Mouse (Mus musculus): ENCODE data around the gene Zfp592.

Gene Zfp592

DNA sequence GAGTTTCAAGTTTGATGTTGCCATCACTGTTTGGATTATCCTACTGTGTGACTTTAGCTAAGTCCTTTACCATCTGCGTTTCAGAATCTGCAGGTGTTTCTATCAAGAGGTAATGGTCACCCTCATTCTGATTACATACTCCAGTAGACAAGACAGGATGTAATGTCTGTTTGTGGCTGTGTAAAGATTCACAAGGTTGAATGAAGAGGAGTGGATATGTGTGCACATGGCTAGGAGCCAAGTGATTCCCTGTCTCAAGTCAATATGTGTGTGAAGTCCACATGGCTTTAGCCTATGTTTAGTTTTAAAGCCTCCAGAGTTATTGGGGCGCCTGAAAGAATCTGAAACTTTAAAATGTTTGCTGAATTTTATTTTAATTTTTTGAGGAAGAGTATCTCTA, 6.1 kb downstream of the Zfp592 start:
- Histone ChIP-seq H3K4me3 (replicated peaks; ENCODE audit: low read length) (no peak overlapping the region), H3K4me1 (replicated peaks; ENCODE audit: low read depth, low read length) (peaks cover 25% of the 10 kb centered on the region), H3K27me3 (ENCODE audit: insufficient read depth, low read length) (no peaks in the 10 kb centered on the region), H3K9me3 (ENCODE audit: low read length) (no peaks in the 10 kb centered on the region), H3K36me3 (ENCODE audit: insufficient read depth, low read length) (no peaks in the 10 kb centered on the region)
- TF ChIP-seq CTCF (conservative IDR thresholded peaks at IDR 0.05; ENCODE audit: low read length) (no peak), POU5F1 (IDR thresholded peaks at IDR 0.05; ENCODE audit: borderline replicate concordance, low read length) (no peak), NANOG (IDR thresholded peaks at IDR 0.05; ENCODE audit: borderline replicate concordance, low read length) (no peak)

GRCm38 (mm10) chr7:81001844-81002243, 8.4 kb downstream of the Zfp592 start:
- no peaks in the 10 kb centered on the region for H3K27me3 ChIP-seq (ENCODE audit: insufficient read depth, low read length)
- no peaks in the 10 kb centered on the region for H3K9me3 ChIP-seq (ENCODE audit: low read length)
- H3K4me1 ChIP-seq (replicated peaks; ENCODE audit: low read depth, low read length), result peaks cover 14% of the 10 kb centered on the region
- H3K4me3 ChIP-seq (replicated peaks; ENCODE audit: low read length), result no peak overlapping the region
- no peaks in the 10 kb centered on the region for H3K36me3 ChIP-seq (ENCODE audit: insufficient read depth, low read length)
- TF ChIP-seq CTCF (conservative IDR thresholded peaks at IDR 0.05; ENCODE audit: low read length) (no peak), NANOG (IDR thresholded peaks at IDR 0.05; ENCODE audit: borderline replicate concordance, low read length) (no peak), POU5F1 (IDR thresholded peaks at IDR 0.05; ENCODE audit: borderline replicate concordance, low read length) (no peak)

- H3K27me3 ChIP-seq (ENCODE audit: insufficient read depth, low read length), result no peaks in the 10 kb centered on the region
- H3K36me3 ChIP-seq (ENCODE audit: insufficient read depth, low read length), result peaks cover 4% of the 10 kb centered on the region
- peaks cover 18% of the 10 kb centered on the region for H3K4me1 ChIP-seq (replicated peaks; ENCODE audit: low read depth, low read length)
- H3K4me3 ChIP-seq (replicated peaks; ENCODE audit: low read length), result no peak overlapping the region
- no peaks in the 10 kb centered on the region for H3K9me3 ChIP-seq (ENCODE audit: low read length)
- TF ChIP-seq NANOG (IDR thresholded peaks at IDR 0.05; ENCODE audit: borderline replicate concordance, low read length), result no peak
Observed at GRCm38 (mm10) chr7:81004556-81005079, 11.1 kb downstream of the Zfp592 start.

- no peaks in the 10 kb centered on the region for H3K9me3 ChIP-seq (ENCODE audit: low read length)
- peaks cover 11% of the 10 kb centered on the region for H3K36me3 ChIP-seq (ENCODE audit: insufficient read depth, low read length)
- no peak overlapping the region for H3K4me3 ChIP-seq (replicated peaks; ENCODE audit: low read length)
- no peak for TF ChIP-seq POU5F1 (IDR thresholded peaks at IDR 0.05; ENCODE audit: borderline replicate concordance, low read length)
- TF ChIP-seq NANOG (IDR thresholded peaks at IDR 0.05; ENCODE audit: borderline replicate concordance, low read length), result no peak
- TF ChIP-seq CTCF (conservative IDR thresholded peaks at IDR 0.05; ENCODE audit: low read length), result no peak
- H3K27me3 ChIP-seq (ENCODE audit: insufficient read depth, low read length), result no peaks in the 10 kb centered on the region
- peaks cover 18% of the 10 kb centered on the region for H3K4me1 ChIP-seq (replicated peaks; ENCODE audit: low read depth, low read length)
Observed at GRCm38 (mm10) chr7:81005969-81006368, 12.5 kb downstream of the Zfp592 start.

- TF ChIP-seq POU5F1 (IDR thresholded peaks at IDR 0.05; ENCODE audit: borderline replicate concordance, low read length) (no peak), NANOG (IDR thresholded peaks at IDR 0.05; ENCODE audit: borderline replicate concordance, low read length) (no peak), CTCF (conservative IDR thresholded peaks at IDR 0.05; ENCODE audit: low read length) (no peak)
- Histone ChIP-seq H3K27me3 (ENCODE audit: insufficient read depth, low read length) (no peaks in the 10 kb centered on the region), H3K36me3 (ENCODE audit: insufficient read depth, low read length) (peaks cover 17% of the 10 kb centered on the region), H3K4me1 (replicated peaks; ENCODE audit: low read depth, low read length) (peaks cover 4% of the 10 kb centered on the region; the same call in 1 of the 2 replicates), H3K4me3 (replicated peaks; ENCODE audit: low read length) (no peak overlapping the region), H3K9me3 (ENCODE audit: low read length) (no peaks in the 10 kb centered on the region)
Observed at GRCm38 (mm10) chr7:81008285-81008684, 14.8 kb downstream of the Zfp592 start.

DNA sequence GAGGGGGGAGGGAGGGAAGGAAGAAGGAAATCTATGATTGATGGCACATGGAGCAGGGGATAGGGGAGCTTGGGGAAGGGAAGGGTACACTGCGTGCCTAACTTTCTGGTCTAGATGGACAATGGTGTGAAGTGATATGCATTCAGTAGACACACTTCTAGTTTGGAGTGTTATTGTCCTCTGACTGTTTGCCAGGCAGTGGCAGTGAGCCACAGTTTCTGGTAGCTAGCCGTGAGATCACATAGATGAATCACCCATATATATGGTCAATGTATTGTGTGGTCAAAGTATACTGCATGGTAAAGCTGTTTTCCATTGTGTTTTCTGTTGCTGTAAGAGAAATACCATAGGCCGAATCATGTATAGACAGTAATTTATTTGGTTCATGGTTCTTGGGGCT, 18.1 kb downstream of the Zfp592 start:
- H3K4me1 ChIP-seq (replicated peaks; ENCODE audit: low read depth, low read length), result peaks cover 4% of the 10 kb centered on the region
- no peak overlapping the region for H3K4me3 ChIP-seq (replicated peaks; ENCODE audit: low read length)
- H3K9me3 ChIP-seq (ENCODE audit: low read length), result no peaks in the 10 kb centered on the region
- peaks cover 17% of the 10 kb centered on the region for H3K36me3 ChIP-seq (ENCODE audit: insufficient read depth, low read length)
- no peaks in the 10 kb centered on the region for H3K27me3 ChIP-seq (ENCODE audit: insufficient read depth, low read length)
- TF ChIP-seq POU5F1 (IDR thresholded peaks at IDR 0.05; ENCODE audit: borderline replicate concordance, low read length), result no peak
- TF ChIP-seq NANOG (IDR thresholded peaks at IDR 0.05; ENCODE audit: borderline replicate concordance, low read length), result no peak
- TF ChIP-seq CTCF (conservative IDR thresholded peaks at IDR 0.05; ENCODE audit: low read length), result no peak

DNA sequence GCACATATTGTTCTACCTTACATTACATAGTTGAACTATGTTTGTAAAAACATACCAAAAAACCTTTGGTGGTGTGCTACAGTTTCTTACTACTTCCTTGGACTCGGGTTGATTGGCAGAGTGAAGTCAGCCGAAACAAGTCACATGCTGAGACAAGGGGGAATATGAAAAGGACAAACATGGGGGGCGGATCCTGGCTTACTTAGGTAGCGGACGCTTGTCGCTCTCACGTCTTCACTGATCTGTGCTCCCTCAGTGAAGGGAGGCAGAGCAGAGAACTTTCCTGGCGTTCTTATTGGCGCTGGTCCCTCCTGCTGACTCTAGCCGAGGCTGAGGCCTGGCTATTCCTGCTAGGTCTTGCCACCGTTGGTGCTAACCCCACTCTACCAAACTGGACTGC, 26.8 kb downstream of the Zfp592 start:
- TF ChIP-seq NANOG (IDR thresholded peaks at IDR 0.05; ENCODE audit: borderline replicate concordance, low read length) (no peak), CTCF (conservative IDR thresholded peaks at IDR 0.05; ENCODE audit: low read length) (no peak), POU5F1 (IDR thresholded peaks at IDR 0.05; ENCODE audit: borderline replicate concordance, low read length) (no peak)
- H3K36me3 ChIP-seq (ENCODE audit: insufficient read depth, low read length), result peaks cover 27% of the 10 kb centered on the region
- H3K4me3 ChIP-seq (replicated peaks; ENCODE audit: low read length), result no peak overlapping the region
- peaks cover 22% of the 10 kb centered on the region for H3K9me3 ChIP-seq (ENCODE audit: low read length)
- H3K27me3 ChIP-seq (ENCODE audit: insufficient read depth, low read length), result no peaks in the 10 kb centered on the region
- H3K4me1 ChIP-seq (replicated peaks; ENCODE audit: low read depth, low read length), result peaks cover 29% of the 10 kb centered on the region

GRCm38 (mm10) chr7:81022731-81023130, 29.2 kb downstream of the Zfp592 start:
- H3K9me3 ChIP-seq (ENCODE audit: low read length), result peaks cover 24% of the 10 kb centered on the region
- TF ChIP-seq CTCF (conservative IDR thresholded peaks at IDR 0.05; ENCODE audit: low read length) (no peak), POU5F1 (IDR thresholded peaks at IDR 0.05; ENCODE audit: borderline replicate concordance, low read length) (no peak), NANOG (IDR thresholded peaks at IDR 0.05; ENCODE audit: borderline replicate concordance, low read length) (no peak)
- peaks cover 45% of the 10 kb centered on the region for H3K36me3 ChIP-seq (ENCODE audit: insufficient read depth, low read length)
- no peak overlapping the region for H3K4me3 ChIP-seq (replicated peaks; ENCODE audit: low read length)
- H3K27me3 ChIP-seq (ENCODE audit: insufficient read depth, low read length), result no peaks in the 10 kb centered on the region
- H3K4me1 ChIP-seq (replicated peaks; ENCODE audit: low read depth, low read length), result peaks cover 29% of the 10 kb centered on the region

DNA sequence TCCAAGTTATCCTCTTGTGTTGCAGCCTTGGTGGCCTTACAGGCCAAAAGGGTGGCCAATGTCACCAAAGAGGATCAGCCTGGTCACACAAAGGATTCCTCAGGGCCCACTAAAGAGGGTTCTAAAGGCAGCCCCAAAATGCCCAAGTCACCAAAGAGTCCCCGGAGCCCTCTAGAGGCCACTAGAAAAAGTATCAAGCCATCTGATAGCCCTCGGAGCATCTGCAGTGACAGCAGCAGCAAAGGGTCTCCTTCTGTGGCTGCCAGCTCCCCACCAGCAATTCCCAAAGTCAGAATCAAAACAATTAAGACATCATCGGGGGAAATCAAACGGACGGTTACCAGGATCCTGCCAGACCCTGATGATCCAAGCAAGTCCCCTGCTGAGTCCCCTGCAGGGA, 30.6 kb downstream of the Zfp592 start:
- no peak for TF ChIP-seq CTCF (conservative IDR thresholded peaks at IDR 0.05; ENCODE audit: low read length)
- no peak for TF ChIP-seq NANOG (IDR thresholded peaks at IDR 0.05; ENCODE audit: borderline replicate concordance, low read length)
- no peak for TF ChIP-seq POU5F1 (IDR thresholded peaks at IDR 0.05; ENCODE audit: borderline replicate concordance, low read length)
- peaks cover 35% of the 10 kb centered on the region for H3K4me1 ChIP-seq (replicated peaks; ENCODE audit: low read depth, low read length)
- no peaks in the 10 kb centered on the region for H3K27me3 ChIP-seq (ENCODE audit: insufficient read depth, low read length)
- no peak overlapping the region for H3K4me3 ChIP-seq (replicated peaks; ENCODE audit: low read length)
- peaks cover 24% of the 10 kb centered on the region for H3K9me3 ChIP-seq (ENCODE audit: low read length)
- H3K36me3 ChIP-seq (ENCODE audit: insufficient read depth, low read length), result peaks cover 54% of the 10 kb centered on the region
